Mouse (Mus musculus) granulocyte monocyte progenitor cell, adult 5-6 weeks (primary cell): ENCODE measurements around the gene E030030I06Rik. TPM values are rescaled to one million over a fixed set of nuclear protein-coding genes. Genes with fewer than 3 reads are reported as not detected.

Experiments used
- total RNA-seq, 2 experiments: library from RNA; stranded (forward) in 1 of 2; stranded (reverse) in 1 of 2; fragments of 200-712, 200-1000 nt in 1 of 2; fragments of >200 nt in 1 of 2; fragmentation: Nextera tagmentation in 1 of 2; gene quantifications; 2 replicates each; pipeline ENCODE4 v1.2.3; 2014 to 2017

E030030I06Rik gene
- total RNA-seq, 2 experiments from 2014 or later: 2.9 to 3.1 TPM

Other genes starting within 250 kb of the E030030I06Rik start
- gene 4930444G20Rik, start 81.2 kb downstream of the E030030I06Rik start, total RNA-seq (2014; fragmentation: Nextera tagmentation): not detected in 2 replicates
- not detected in 2 replicates for gene 4930444G20Rik, start 81.2 kb downstream of the E030030I06Rik start, total RNA-seq (2017)
- 0.97 TPM in 1 of 2 replicates, not detected in the other for gene Raet1e, start 9.3 kb upstream of the E030030I06Rik start, total RNA-seq (2014; fragmentation: Nextera tagmentation)
- gene Raet1e, start 9.3 kb upstream of the E030030I06Rik start, total RNA-seq (2017): 0.65 and 1.5 TPM in 2 replicates
- gene H60b, start 9.3 kb upstream of the E030030I06Rik start, total RNA-seq (2014; fragmentation: Nextera tagmentation): not detected in 2 replicates
- not detected in 2 replicates for gene H60b, start 9.3 kb upstream of the E030030I06Rik start, total RNA-seq (2017)
- gene Raet1d, start 211.3 kb upstream of the E030030I06Rik start, total RNA-seq (2014; fragmentation: Nextera tagmentation): not detected in 2 replicates
- gene Raet1d, start 211.3 kb upstream of the E030030I06Rik start, total RNA-seq (2017): not detected in 2 replicates